Mouse (Mus musculus): ENCODE results near the gene Dock4.

- no peak for TF ChIP-seq CTCF (IDR thresholded peaks at IDR 0.05)
- TF ChIP-seq POLR2A (IDR thresholded peaks at IDR 0.05; ENCODE audit: insufficient read depth, low read depth, low read length) = no peak
- TF ChIP-seq EP300 (IDR thresholded peaks at IDR 0.05; ENCODE audit: insufficient read depth, low read depth, low read length) = no peak
Measured at GRCm38 (mm10) chr12:40595440-40595839, 149.7 kb downstream of the Dock4 start.
